Mouse (Mus musculus) lung, embryonic 15.5 days (tissue): ENCODE data around the gene Abhd2. TPM values are rescaled to one million over a fixed set of nuclear protein-coding genes. Genes with fewer than 3 reads are reported as not detected.

Source experiments
- polyA plus RNA-seq: library from polyadenylated mRNA; unstranded; fragments of >200 nt; fragmentation: Nextera tagmentation; extraction: Ambion mirVana; gene quantifications from 2 replicates; pipeline ENCODE4 v1.2.1, GENCODE M21; 2015

Abhd2 gene
- polyA plus RNA-seq, 1 experiment from 2014 or later: 17.1 TPM

Other genes starting within 250 kb of the Abhd2 start
- gene Acan, start 219.7 kb upstream of the Abhd2 start, polyA plus RNA-seq: 0.58 and 0.69 TPM in 2 replicates
- 1.6 and 3.0 TPM in 2 replicates for gene Hapln3, start 142.2 kb upstream of the Abhd2 start, polyA plus RNA-seq
- 359 and 369 TPM in 2 replicates for gene Mfge8, start 124.1 kb upstream of the Abhd2 start, polyA plus RNA-seq
- 0.16 and 0.30 TPM in 2 replicates for gene Rlbp1, start 113.8 kb downstream of the Abhd2 start, polyA plus RNA-seq
- gene Fanci, start 118.7 kb downstream of the Abhd2 start, polyA plus RNA-seq: 14.5 and 15.1 TPM in 2 replicates
- gene Polg, start 193.2 kb downstream of the Abhd2 start, polyA plus RNA-seq: 44.6 and 47.2 TPM in 2 replicates